Mouse (Mus musculus): Measurements from ENCODE around the gene Fermt3.

GRCm38 (mm10) chr19:7019191-7019590 lies at the start of gene Fermt3:
- TF ChIP-seq CTCF (IDR thresholded peaks at IDR 0.05; ENCODE audit: insufficient read depth, low read length) (no peak), POLR2A (IDR thresholded peaks at IDR 0.05; ENCODE audit: borderline replicate concordance, extremely low read depth, low read depth, low read length) (peak; percentile 29; the same call in 1 of the 2 replicates)
